ENCODE assay signal across 22 mouse cellular contexts in the genomic region with DNA sequence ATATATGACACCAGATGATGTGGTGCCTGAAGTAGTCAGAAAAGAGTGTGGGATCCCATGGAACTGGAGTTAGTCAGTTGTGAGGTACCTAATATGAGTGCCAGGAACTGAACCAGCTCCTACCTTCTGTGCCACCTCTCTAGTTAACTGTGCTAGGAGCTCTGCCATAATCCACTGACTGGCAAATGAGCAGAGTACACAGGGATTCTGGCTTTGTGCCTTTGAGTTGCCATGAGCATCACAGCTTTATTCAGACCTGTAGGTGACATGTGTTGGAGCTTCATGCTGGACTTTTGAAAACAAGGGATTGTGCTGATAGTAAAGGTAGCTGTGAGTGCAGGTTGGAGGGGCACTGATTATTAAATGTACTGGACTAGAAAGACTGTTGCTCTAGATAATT.
DNase-seq lines count a peak whose midpoint lies in the region; ATAC-seq and TF ChIP-seq lines count a peak whose summit lies in the region.
"Had no signal": no experiment of that assay in that cellular context is flagged by ENCODE, and none has a peak within 500 bp of the region (broad histone marks: within the 10 kb centered on the region; RNA-seq: fewer than 3 reads in every experiment).

No protein-coding gene starts in this region.

- no peak overlapping the region for H3K9ac ChIP-seq in midbrain, postnatal 0 days (replicated peaks; ENCODE audit: low read length, poor library complexity, severe bottlenecking)
- no peak overlapping the region for H3K9ac ChIP-seq in liver, embryonic 12.5 days
- H3K9ac ChIP-seq: embryonic facial prominence, embryonic 12.5 days; embryonic facial prominence, embryonic 15.5 days; forebrain, postnatal 0 days; hindbrain, embryonic 13.5 days had no signal

- ATAC-seq in midbrain, postnatal 0 days (ENCODE audit: low FRiP score) = no peak
- no peak for ATAC-seq in liver, embryonic 12.5 days
- ATAC-seq: CD4-positive, CD25-positive, alpha-beta regulatory T cell, adult 4 months; forebrain, embryonic 14.5 days; forebrain, postnatal 0 days; hindbrain, embryonic 16.5 days; inflammation-experienced regulatory T-cells, adult 6 months; intestine, embryonic 16.5 days had no signal

- H3K4me3 ChIP-seq in midbrain, postnatal 0 days (ENCODE audit: low read depth, low read length) = no peak overlapping the region
- H3K4me3 ChIP-seq in midbrain, embryonic 10.5 days = no peak overlapping the region
- H3K4me3 ChIP-seq in liver, embryonic 12.5 days = no peak overlapping the region
- H3K4me3 ChIP-seq: embryonic facial prominence, embryonic 12.5 days; embryonic facial prominence, embryonic 15.5 days; gastrocnemius, adult 2 months; hindbrain, embryonic 13.5 days had no signal

- H3K4me1 ChIP-seq in midbrain, postnatal 0 days (ENCODE audit: insufficient read depth, low read length) = no peaks in the 10 kb centered on the region
- H3K4me1 ChIP-seq in midbrain, embryonic 10.5 days = 0 out of 2 replicates have a peak, but pooled peaks cover 3% of the 10 kb centered on the region
- no peaks in the 10 kb centered on the region for H3K4me1 ChIP-seq in liver, embryonic 12.5 days
- H3K4me1 ChIP-seq: embryonic facial prominence, embryonic 12.5 days; embryonic facial prominence, embryonic 15.5 days; hindbrain, embryonic 13.5 days had no signal

- no peaks in the 10 kb centered on the region for H3K36me3 ChIP-seq in midbrain, postnatal 0 days (ENCODE audit: insufficient read depth, low read length)
- no peaks in the 10 kb centered on the region for H3K36me3 ChIP-seq in midbrain, embryonic 10.5 days
- H3K36me3 ChIP-seq in liver, embryonic 12.5 days = no peaks in the 10 kb centered on the region
- H3K36me3 ChIP-seq: embryonic facial prominence, embryonic 12.5 days; embryonic facial prominence, embryonic 15.5 days; hindbrain, embryonic 13.5 days had no signal

- no peak for TF ChIP-seq CTCF in midbrain, postnatal 0 days (IDR thresholded peaks at IDR 0.05)

- DNase-seq in cerebellum, adult 9-10 months = peak; percentile 18
- no peak for DNase-seq in cerebellum, adult 11 months
- DNase-seq in midbrain, postnatal 0 days (ENCODE audit: low spot score) = peak; percentile 56
- no peak for DNase-seq in midbrain, embryonic 10.5 days (ENCODE audit: low spot score)
- DNase-seq in cerebellum, postnatal 14 days = peak; percentile 73 to 84
- DNase-seq: adrenal gland, adult 8-10 months; adrenal gland, postnatal 25 days; forebrain, postnatal 0 days; gastrocnemius, adult 2 months; gastrocnemius, postnatal 14 days; heart, adult 11 months; kidney, adult 18-20 months had no signal

- no peaks in the 10 kb centered on the region for H3K27me3 ChIP-seq in midbrain, postnatal 0 days (ENCODE audit: insufficient read depth, low read length)
- no peaks in the 10 kb centered on the region for H3K27me3 ChIP-seq in midbrain, embryonic 10.5 days (ENCODE audit: low read depth, poor library complexity, severe bottlenecking)
- H3K27me3 ChIP-seq in liver, embryonic 12.5 days (replicated peaks) = no peaks in the 10 kb centered on the region
- H3K27me3 ChIP-seq: embryonic facial prominence, embryonic 12.5 days; embryonic facial prominence, embryonic 15.5 days; hindbrain, embryonic 13.5 days had no signal

- H3K27ac ChIP-seq in midbrain, postnatal 0 days (ENCODE audit: low read depth, low read length) = no peak overlapping the region
- no peak overlapping the region for H3K27ac ChIP-seq in midbrain, embryonic 10.5 days (replicated peaks)
- H3K27ac ChIP-seq in liver, embryonic 12.5 days = no peak overlapping the region
- H3K27ac ChIP-seq: embryonic facial prominence, embryonic 12.5 days; embryonic facial prominence, embryonic 15.5 days; gastrocnemius, adult 2 months; hindbrain, embryonic 13.5 days had no signal

- H3K4me2 ChIP-seq in midbrain, postnatal 0 days (ENCODE audit: low read depth, low read length, poor library complexity, severe bottlenecking) = no peak overlapping the region
- no peak overlapping the region for H3K4me2 ChIP-seq in liver, embryonic 12.5 days
- H3K4me2 ChIP-seq: embryonic facial prominence, embryonic 12.5 days; embryonic facial prominence, embryonic 15.5 days; heart, embryonic 11.5 days; hindbrain, embryonic 13.5 days had no signal

- H3K9me3 ChIP-seq in midbrain, postnatal 0 days (ENCODE audit: low read length) = no peaks in the 10 kb centered on the region
- H3K9me3 ChIP-seq in midbrain, embryonic 10.5 days (replicated peaks) = no peaks in the 10 kb centered on the region
- H3K9me3 ChIP-seq in liver, embryonic 12.5 days (replicated peaks) = no peaks in the 10 kb centered on the region
- H3K9me3 ChIP-seq: embryonic facial prominence, embryonic 12.5 days; embryonic facial prominence, embryonic 15.5 days; hindbrain, embryonic 13.5 days had no signal

Comparison
In these comparisons a context has a peak if more than half of its experiments do, and no peak if none do; other contexts are left out.
1. DNase-seq: peak in cerebellum, adult 9-10 months (single experiment), midbrain, postnatal 0 days (single experiment) and cerebellum, postnatal 14 days (2 of 2); none in cerebellum, adult 11 months (single experiment) and midbrain, embryonic 10.5 days (single experiment).